Mouse (Mus musculus) bone marrow, adult 2 months (tissue): Measurements from ENCODE around the gene Ethe1. TPM values are rescaled to one million over a fixed set of nuclear protein-coding genes. Genes with fewer than 3 reads are reported as not detected.

Experiments
- H3K27ac ChIP-seq: fragments of 200-500 bp; 2 replicates; pipeline ENCODE4 v1.5.1; 2012; ENCODE audit warnings: low read depth, mild to moderate bottlenecking, control low read depth, inconsistent platforms, low read length; ENCODE audit not compliant: control insufficient read depth, poor library complexity, insufficient read depth
- H3K4me1 ChIP-seq: fragments of 200-500 bp; 2 replicates; pipeline ENCODE4 v1.6.1; 2011; ENCODE audit warnings: low read length; ENCODE audit not compliant: control insufficient read depth, insufficient read depth
- H3K4me3 ChIP-seq: fragments of 200-500 bp; replicated peaks from 2 replicates; pipeline ENCODE3; 2011; ENCODE audit warnings: mild to moderate bottlenecking, low read depth, low read length, control low read depth; ENCODE audit not compliant: control insufficient read depth
- CTCF ChIP-seq: fragments of 200-500 bp; IDR thresholded peaks from 2 replicates; pipeline ENCODE4 v1.5.1; 2011; ENCODE audit warnings: low read length, control low read depth; ENCODE audit not compliant: control insufficient read depth, insufficient read depth
- POLR2A ChIP-seq: fragments of 200-500 bp; IDR thresholded peaks from 2 replicates; pipeline ENCODE4 v1.6.1; 2011; ENCODE audit warnings: low read depth, mild to moderate bottlenecking, control low read depth, low read length, borderline replicate concordance; ENCODE audit not compliant: control insufficient read depth
- WGBS: fragments of 180-500 bp; shearing (Covaris S2); methylation state at CpG from one replicate; pipeline ENCODE4 v1.1.7; 2018; 5-methylcytosine and 5-hydroxymethylcytosine counted together
- polyA plus RNA-seq: library from polyadenylated mRNA; stranded (reverse); fragments of >200 nt; gene quantifications from 2 replicates; pipeline ENCODE4 v1.2.4, GENCODE M21; 2011; ENCODE audit warnings: low replicate concordance; ENCODE audit not compliant: missing spikeins, insufficient read depth, insufficient read length

Gene Ethe1
- polyA plus RNA-seq, 1 experiment, result 25.9 TPM

DNA sequence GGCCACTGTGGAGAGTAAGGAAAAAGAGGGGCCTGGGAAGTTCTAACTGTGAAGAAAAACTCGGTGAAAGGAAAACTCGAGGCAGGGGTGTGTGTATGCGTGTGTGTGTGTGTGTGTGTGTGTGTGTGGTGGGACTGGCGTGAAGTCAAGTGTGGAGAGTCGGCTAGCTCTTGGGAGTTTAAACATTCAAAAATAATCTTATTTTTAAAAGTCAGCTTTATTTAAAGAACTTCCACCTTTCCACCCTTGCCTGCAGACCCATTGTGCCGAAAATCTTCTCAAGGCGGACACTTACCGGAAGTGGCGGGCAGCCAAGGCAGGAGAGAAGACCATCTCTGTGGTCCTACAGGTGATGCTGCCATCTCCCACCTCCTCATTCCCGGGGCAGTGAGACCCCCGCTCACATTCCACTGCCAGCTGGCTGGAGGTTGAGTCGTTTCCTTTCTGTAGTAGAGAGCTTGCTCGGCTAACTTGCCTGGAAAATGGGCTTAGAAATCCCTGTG, 39.8 kb upstream of the Ethe1 start:
- Histone ChIP-seq H3K4me1 (peaks cover 4% of the 10 kb centered on the region), H3K4me3 (peak overlapping the region; percentile 91), H3K27ac (peak overlapping the region; percentile 66; the same call in 1 of the 2 replicates)
- 29% methylated on average over 13 of the region's 13 CpGs for WGBS
- TF ChIP-seq CTCF (no peak), POLR2A (no peak)

DNA sequence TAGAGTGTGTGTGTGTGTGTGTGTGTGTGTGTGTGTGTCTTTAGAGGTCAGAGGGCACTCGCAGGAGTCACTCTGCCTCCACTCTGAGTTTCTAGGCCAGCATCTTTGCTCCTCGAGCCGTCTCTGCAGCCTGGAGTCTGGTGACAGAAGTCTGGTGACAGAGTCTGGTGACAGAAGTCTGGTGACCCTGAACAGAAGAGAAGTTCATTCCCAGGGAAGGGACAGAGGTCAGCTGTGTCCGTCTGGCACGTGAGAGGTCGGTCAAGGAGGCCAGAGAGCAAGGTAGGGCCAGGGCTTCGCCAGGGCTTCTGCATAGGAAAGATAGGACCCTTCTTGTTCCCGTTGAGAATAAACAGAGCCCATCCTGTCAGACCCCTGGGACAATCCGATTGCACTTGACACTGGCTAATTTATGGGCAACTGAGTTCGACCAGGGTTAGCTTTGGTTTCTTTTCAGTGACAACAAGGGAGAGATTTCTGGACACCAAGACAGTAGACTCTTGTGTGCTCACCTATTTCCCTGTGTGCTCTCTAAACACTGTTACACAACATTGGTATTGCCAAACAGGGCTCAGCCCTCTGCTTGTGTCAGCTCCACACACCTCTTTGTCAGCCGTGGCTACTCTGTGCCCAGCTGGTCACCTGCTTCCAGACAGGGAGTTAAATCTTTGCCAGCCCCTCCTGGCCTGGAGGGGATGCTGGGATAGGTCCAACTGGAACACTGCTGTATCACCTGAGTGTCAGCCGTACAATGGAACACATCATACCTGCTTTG, 35.2 kb upstream of the Ethe1 start:
- Histone ChIP-seq H3K4me3 (no peak overlapping the region), H3K27ac (peak overlapping the region; percentile 40; the same call in 1 of the 2 replicates), H3K4me1 (peaks cover 2% of the 10 kb centered on the region; the same call in 1 of the 2 replicates)
- 71% methylated on average over 12 of the region's 12 CpGs for WGBS
- TF ChIP-seq CTCF (no peak), POLR2A (no peak)

DNA sequence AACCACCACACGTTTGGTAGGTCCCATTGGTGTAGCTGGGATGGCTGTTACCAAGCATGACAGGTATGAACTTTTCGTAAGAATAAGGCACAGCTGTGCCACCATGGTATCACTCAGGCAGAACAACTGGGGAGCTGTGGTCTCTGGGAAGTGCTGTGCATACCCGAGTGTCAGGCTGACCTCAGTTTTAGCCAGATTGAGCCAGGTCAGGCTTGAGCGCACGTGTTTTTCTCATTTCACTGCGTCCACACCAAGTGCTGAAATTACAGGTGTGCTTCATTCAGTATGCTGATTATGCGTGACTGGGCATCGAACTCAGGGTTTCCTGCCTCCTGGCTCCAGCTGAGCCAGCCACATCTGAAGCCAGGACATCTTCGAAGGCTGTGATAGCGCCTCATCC, 31.6 kb upstream of the Ethe1 start:
- H3K4me1 ChIP-seq, result no peaks in the 10 kb centered on the region
- no peak overlapping the region for H3K4me3 ChIP-seq

DNA sequence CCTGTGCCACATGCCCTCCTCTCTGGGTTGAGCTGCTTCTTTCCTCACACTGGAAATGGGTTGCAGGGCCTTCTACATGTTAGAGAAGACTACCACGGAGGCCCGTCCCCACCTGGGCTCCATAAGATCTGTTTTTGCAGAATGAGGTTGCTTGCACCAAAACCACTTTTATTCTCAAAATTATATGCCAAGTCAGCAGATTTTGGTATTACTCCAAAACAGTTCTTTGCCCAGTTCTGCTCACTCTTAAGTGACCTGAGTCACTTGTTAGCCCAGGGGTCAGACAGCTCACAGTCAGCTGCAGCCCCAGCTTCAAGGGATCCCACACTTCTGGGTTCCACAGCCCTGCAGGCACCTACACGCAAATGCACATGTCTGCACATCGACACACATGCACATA, 25.9 kb upstream of the Ethe1 start:
- no peak overlapping the region for H3K27ac ChIP-seq
- no peak overlapping the region for H3K4me3 ChIP-seq
- 86% methylated on average over 4 of the region's 4 CpGs for WGBS
- TF ChIP-seq POLR2A, result no peak
- no peak for TF ChIP-seq CTCF
- no peaks in the 10 kb centered on the region; the same call in 1 of the 2 replicates for H3K4me1 ChIP-seq

More for the DNA sequence above, 31.6 kb upstream of the Ethe1 start:
- WGBS, result 83% methylated on average over 10 of the region's 10 CpGs
- no peak overlapping the region for H3K27ac ChIP-seq
- TF ChIP-seq POLR2A, result no peak
- no peak for TF ChIP-seq CTCF

DNA sequence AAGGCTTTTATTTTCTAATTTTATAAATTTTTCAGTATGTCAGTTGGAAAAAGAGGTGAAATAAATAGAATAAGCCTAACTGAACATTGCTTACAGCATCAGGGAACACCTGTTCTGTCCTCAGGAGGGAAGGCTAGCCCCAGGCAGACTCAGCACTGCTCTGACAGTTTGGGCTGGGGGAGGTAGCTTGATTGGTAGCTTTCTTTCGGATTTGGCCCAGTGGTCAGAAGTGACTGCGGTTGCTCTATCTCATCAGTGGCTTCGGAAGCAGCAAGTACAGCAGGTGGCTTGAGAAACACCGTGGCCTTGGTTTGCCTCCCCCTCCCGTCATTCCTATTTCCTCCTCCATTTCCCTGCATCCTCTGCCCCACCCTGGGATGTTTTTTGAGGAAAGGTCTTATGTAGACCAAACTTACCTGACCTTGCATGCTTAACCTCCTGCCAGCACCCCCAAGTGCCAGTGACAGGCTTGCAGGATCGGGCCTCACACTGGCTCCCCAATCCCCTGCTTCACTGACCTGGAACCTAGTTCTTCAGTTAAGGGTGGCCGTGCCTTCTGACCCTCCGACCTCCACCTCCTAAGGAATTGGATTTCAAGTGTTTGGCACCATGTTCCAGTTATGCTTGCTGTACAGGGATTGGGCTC, 24.0 kb upstream of the Ethe1 start:
- no peak overlapping the region for H3K27ac ChIP-seq
- WGBS, result 85% methylated on average over 8 of the region's 8 CpGs
- H3K4me3 ChIP-seq, result no peak overlapping the region
- TF ChIP-seq POLR2A (no peak), CTCF (no peak)
- H3K4me1 ChIP-seq, result no peaks in the 10 kb centered on the region; the same call in 1 of the 2 replicates

DNA sequence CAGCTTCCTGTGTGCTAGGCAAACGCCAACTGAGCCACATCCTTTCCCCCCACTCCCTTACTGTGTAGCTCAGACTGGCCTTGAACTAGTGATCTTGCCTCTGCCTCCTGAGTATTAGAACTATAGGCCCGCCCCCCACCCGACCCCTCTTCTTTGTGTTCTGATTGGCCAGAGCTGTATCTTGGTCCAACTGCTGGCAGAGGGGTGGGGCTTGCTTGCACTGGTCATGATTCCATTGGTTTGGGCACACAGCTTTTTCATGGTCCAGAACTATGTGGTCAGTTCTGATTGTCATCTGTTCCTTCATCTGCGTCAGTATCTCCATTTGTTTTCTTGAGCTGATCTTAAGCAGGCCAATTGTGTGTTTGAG, 23.5 kb upstream of the Ethe1 start:
- Histone ChIP-seq H3K4me1 (no peaks in the 10 kb centered on the region; the same call in 1 of the 2 replicates), H3K4me3 (no peak overlapping the region), H3K27ac (no peak overlapping the region)
- WGBS, result 84% methylated on average over 4 of the region's 4 CpGs
- TF ChIP-seq POLR2A (no peak), CTCF (no peak)

DNA sequence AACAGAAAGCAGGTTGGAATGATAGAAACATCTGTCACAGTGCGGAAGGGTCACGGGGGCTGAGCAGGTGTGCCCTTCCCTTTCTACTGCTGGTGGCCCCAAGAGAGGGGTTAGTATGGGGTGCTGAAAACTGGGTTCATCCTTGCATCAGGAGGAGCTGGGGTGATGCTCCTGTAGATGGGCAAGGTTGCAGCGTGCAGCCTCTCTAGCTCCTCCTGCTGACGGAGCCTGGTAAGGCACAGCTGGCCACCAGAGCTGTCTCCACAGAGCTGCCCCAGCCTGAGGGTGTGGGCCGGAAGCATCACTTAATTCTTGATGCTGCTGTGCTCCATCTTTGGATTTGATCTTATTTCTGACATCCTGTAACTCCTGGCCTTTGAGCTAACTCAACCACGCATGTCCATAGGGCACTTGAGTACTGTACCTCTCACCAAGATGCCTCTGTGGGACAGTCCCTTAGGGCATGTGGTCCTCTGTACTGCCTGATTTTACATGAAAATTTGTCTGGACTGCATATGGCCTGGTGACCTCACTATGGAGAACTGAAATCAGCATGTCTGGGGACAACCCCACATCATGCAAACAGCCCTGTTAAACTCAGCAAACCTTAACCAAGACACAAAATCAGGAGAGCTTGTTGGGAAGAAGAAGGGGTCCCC, 22.6 kb upstream of the Ethe1 start:
- 61% methylated on average over 6 of the region's 6 CpGs for WGBS
- no peak overlapping the region for H3K4me3 ChIP-seq
- no peak overlapping the region for H3K27ac ChIP-seq
- H3K4me1 ChIP-seq, result no peaks in the 10 kb centered on the region; the same call in 1 of the 2 replicates
- TF ChIP-seq CTCF (peak; percentile 96), POLR2A (no peak)

DNA sequence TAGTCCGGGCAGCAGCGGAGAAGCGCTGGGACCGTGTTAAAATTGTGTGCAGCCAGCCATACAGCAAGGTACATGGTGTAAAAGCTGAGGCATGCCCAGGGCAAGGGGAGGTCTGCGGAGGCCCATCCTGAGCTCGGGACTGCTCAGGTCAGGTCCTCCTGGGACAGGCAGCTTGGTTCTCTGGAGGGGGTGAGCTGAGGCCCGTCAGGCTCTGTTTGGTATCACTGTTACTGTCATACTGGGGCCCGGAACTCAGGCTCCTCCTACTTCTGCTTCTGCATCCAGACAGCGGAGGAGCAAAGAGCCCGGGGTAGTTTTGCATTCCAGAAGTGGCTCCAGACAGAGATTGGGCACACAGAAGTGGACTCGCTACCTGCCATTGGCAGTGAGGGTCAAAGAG, 21.7 kb upstream of the Ethe1 start:
- WGBS, result 92% methylated on average over 11 of the region's 11 CpGs
- no peak overlapping the region for H3K4me3 ChIP-seq
- no peak overlapping the region for H3K27ac ChIP-seq
- TF ChIP-seq CTCF (no peak), POLR2A (no peak)
- no peaks in the 10 kb centered on the region; the same call in 1 of the 2 replicates for H3K4me1 ChIP-seq
